Mouse (Mus musculus): Measurements from ENCODE around the gene Slc25a17. TPM values are rescaled to one million over a fixed set of nuclear protein-coding genes. Genes with fewer than 3 reads are reported as not detected.

Gene Slc25a17
- polyA plus RNA-seq, 1 experiment from 2014 or later = 40.9 TPM

DNA sequence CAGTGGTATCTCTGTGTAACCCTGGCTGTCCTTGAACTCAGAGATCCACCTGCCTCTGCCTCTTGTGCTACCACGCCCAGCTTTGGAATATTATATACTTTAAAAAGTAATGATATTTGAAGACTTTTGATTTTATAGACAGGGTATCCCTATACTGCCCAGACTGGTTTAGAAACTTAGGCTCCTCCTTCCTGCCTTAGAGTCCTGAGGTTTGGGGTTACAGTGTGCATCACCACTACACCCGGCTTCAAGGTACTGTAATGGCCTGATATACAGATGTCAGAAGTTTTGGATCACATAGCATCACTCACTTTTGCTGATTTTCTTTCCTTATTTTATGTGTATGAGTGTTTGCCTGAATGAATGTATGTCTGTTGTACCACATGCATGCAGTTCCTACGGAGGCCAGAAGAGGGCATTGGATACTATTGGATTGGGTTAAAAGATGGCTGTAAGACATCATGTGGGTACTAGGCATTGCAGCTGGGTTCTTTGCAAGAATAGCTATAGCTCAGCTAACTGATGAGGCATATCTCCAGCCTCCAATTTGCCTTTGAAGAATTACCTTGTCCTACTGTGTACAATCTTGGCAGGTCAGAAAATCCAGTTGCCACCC is 5.4 kb downstream of the Slc25a17 start:
- Histone ChIP-seq H3K27ac (replicated peaks) (no peak overlapping the region), H3K36me3 (replicated peaks) (no peaks in the 10 kb centered on the region), H3K9me3 (replicated peaks) (no peaks in the 10 kb centered on the region), H3K27me3 (no peaks in the 10 kb centered on the region), H3K4me1 (replicated peaks) (peaks cover 20% of the 10 kb centered on the region), H3K9ac (no peak overlapping the region), H3K4me3 (replicated peaks) (no peak overlapping the region), H3K4me2 (no peak overlapping the region)
- no peak for ATAC-seq (ENCODE audit: insufficient read depth)
- WGBS (ENCODE audit: insufficient replicate concordance) = 50% methylated on average over 3 of the region's 3 CpGs

DNA sequence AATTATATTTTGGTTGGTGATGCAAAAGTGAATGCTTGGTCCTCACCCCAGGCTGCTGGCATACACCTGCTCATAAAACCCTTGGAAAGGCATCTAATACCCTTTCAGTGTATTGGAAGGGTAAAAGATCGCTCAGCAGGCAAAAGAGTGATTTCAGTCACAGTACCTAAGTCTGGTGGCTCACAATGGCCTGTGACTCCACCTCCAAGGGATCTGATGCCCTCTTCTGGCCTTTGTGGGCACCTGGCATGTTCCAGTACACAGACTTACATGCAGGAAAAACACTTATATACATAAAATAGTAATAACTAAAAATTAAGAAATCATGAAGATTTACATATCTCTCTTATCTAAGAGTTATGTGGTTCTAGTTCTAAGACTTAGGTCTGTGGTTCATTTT is 8.0 kb downstream of the Slc25a17 start:
- Histone ChIP-seq H3K4me1 (replicated peaks) (peaks cover 9% of the 10 kb centered on the region; the same call in 1 of the 2 replicates), H3K27me3 (no peaks in the 10 kb centered on the region), H3K4me2 (no peak overlapping the region), H3K9me3 (replicated peaks) (no peaks in the 10 kb centered on the region), H3K36me3 (replicated peaks) (no peaks in the 10 kb centered on the region), H3K27ac (replicated peaks) (no peak overlapping the region), H3K4me3 (replicated peaks) (no peak overlapping the region), H3K9ac (no peak overlapping the region)
- 50% methylated on average over 1 of the region's 1 CpGs for WGBS (ENCODE audit: insufficient replicate concordance)
- ATAC-seq (ENCODE audit: insufficient read depth) = no peak

DNA sequence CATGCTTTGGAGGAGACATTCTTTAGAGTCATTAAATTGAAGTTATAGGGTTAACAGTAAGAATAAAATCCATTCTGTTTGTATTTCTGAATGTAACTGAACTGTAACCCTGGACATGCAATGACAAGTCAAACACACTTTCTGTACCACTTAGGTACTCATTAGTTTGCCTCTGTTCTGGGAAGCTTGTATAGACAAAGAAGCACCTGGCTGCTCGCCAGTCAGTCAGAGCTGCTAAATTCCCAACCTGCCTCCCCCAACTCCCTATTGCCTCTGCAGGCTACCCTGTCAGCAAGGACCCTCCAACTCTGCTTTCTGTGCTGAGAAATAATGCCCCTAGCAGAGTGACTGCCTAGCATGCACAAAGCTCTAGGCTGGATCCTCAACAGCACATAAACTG is 10.2 kb downstream of the Slc25a17 start:
- H3K9ac ChIP-seq = no peak overlapping the region
- H3K4me2 ChIP-seq = peak overlapping the region; percentile 20; the same call in 1 of the 2 replicates
- 59% methylated on average over 1 of the region's 1 CpGs for WGBS (ENCODE audit: insufficient replicate concordance)
- peaks cover 9% of the 10 kb centered on the region; the same call in 1 of the 2 replicates for H3K4me1 ChIP-seq (replicated peaks)
- no peak overlapping the region for H3K4me3 ChIP-seq (replicated peaks)
- no peaks in the 10 kb centered on the region for H3K36me3 ChIP-seq (replicated peaks)
- H3K27me3 ChIP-seq = no peaks in the 10 kb centered on the region
- ATAC-seq (ENCODE audit: insufficient read depth) = peak; percentile 28; the same call in 1 of the 2 replicates
- peak overlapping the region; percentile 72 for H3K27ac ChIP-seq (replicated peaks)
- H3K9me3 ChIP-seq (replicated peaks) = no peaks in the 10 kb centered on the region

DNA sequence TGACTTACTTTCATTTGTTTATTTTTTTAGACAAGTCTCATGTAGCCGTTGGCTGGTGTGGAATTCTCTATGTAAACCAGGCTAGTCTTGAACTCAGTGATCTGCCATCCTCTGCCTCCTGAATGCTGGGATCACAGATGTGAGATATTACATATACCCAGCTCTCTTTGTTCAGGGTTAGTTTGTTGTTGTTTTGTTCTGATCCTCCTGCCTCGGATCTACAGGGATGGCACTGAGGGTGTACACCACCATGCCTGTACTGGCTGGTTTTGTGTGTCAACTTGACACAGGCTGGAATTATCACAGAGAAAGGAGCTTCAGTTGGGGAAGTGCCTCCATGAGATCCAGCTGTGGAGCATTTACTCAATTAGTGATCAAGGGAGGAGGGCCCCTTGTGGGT is 12.2 kb downstream of the Slc25a17 start:
- peaks cover 8% of the 10 kb centered on the region; the same call in 1 of the 2 replicates for H3K36me3 ChIP-seq (replicated peaks)
- no peak for ATAC-seq (ENCODE audit: insufficient read depth)
- no peak overlapping the region for H3K4me3 ChIP-seq (replicated peaks)
- WGBS (ENCODE audit: insufficient replicate concordance) = 63% methylated on average over 2 of the region's 2 CpGs
- H3K27me3 ChIP-seq = no peaks in the 10 kb centered on the region
- no peak overlapping the region for H3K9ac ChIP-seq
- H3K4me1 ChIP-seq (replicated peaks) = peaks cover 13% of the 10 kb centered on the region; the same call in 1 of the 2 replicates
- no peak overlapping the region for H3K27ac ChIP-seq (replicated peaks)
- H3K9me3 ChIP-seq (replicated peaks) = no peaks in the 10 kb centered on the region
- no peak overlapping the region for H3K4me2 ChIP-seq

DNA sequence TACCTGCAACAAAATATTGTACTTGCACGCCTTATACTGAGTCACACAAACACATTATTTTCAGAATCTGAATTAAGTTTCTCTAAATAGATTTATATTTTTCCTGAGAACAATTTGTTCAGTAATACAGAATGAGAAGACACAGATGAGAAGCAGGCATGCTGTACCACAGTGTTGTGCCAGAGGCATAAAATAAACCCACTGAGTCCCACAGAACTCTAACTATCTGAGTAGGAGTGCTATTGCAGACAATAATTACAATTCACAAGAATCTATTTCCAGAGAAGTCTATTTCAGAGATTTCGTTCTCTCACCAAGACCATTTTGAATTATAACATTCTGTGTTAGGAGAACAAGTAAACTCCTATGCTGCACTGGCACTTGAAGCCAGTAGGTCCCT is 13.1 kb downstream of the Slc25a17 start:
- H3K36me3 ChIP-seq (replicated peaks) = peaks cover 17% of the 10 kb centered on the region; the same call in 1 of the 2 replicates
- H3K9ac ChIP-seq = no peak overlapping the region
- H3K4me3 ChIP-seq (replicated peaks) = no peak overlapping the region
- H3K27me3 ChIP-seq = no peaks in the 10 kb centered on the region
- WGBS (ENCODE audit: insufficient replicate concordance) = 66% methylated on average over 2 of the region's 2 CpGs
- H3K4me2 ChIP-seq = no peak overlapping the region
- ATAC-seq (ENCODE audit: insufficient read depth) = no peak
- H3K4me1 ChIP-seq (replicated peaks) = peaks cover 16% of the 10 kb centered on the region; the same call in 1 of the 2 replicates
- no peaks in the 10 kb centered on the region for H3K9me3 ChIP-seq (replicated peaks)
- H3K27ac ChIP-seq (replicated peaks) = no peak overlapping the region

DNA sequence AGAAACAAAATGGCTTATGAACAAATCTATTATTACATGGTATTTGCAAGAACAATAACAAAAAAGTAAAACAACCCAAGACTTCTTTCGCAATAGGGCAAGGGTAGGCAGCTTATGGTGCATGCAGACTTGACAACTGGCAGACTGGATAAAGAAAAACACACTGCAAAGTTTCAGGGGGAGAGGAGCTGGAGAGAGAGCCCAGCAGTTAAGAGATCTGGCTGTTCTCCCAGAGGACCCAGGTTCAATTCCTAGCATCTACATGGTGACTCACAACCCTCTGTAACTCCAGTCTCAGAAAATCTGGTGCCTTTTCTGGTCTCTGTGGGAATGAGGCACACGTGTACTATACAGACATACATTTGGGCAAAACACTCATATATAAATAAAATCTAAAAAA is 19.2 kb downstream of the Slc25a17 start:
- Histone ChIP-seq H3K4me3 (replicated peaks) (no peak overlapping the region), H3K36me3 (replicated peaks) (peaks cover 36% of the 10 kb centered on the region)

DNA sequence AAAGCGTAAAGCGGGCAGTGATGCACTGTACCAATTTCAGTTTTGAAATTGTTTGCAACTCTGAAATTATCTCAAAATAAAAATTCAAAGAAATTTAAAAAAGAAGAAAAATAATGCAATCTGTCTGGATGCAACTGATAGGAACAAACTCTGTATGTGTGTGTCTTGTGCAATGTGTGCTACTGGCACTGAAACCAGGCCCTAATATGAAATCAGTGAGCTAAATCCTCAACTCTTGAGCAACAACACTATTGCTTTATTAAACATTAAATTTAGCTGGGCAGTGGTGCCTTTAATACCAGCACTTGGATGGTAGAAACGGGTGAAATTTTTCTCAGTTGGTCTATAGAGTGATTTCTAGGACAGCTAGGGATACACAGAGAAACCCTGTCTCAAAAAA is 21.5 kb downstream of the Slc25a17 start:
- Histone ChIP-seq H3K4me1 (replicated peaks) (0 out of 2 replicates have a peak, but pooled peaks cover 7% of the 10 kb centered on the region), H3K27ac (replicated peaks) (no peak overlapping the region), H3K36me3 (replicated peaks) (peaks cover 54% of the 10 kb centered on the region), H3K9me3 (replicated peaks) (no peaks in the 10 kb centered on the region), H3K4me2 (no peak overlapping the region), H3K27me3 (no peaks in the 10 kb centered on the region), H3K9ac (no peak overlapping the region), H3K4me3 (replicated peaks) (no peak overlapping the region)
- no peak for ATAC-seq (ENCODE audit: insufficient read depth)
- WGBS (ENCODE audit: insufficient replicate concordance) = 81% methylated on average over 3 of the region's 3 CpGs

More for the DNA sequence above, 19.2 kb downstream of the Slc25a17 start:
- Histone ChIP-seq H3K4me1 (replicated peaks) (0 out of 2 replicates have a peak, but pooled peaks cover 7% of the 10 kb centered on the region), H3K4me2 (no peak overlapping the region), H3K9me3 (replicated peaks) (no peaks in the 10 kb centered on the region), H3K27ac (replicated peaks) (no peak overlapping the region), H3K9ac (no peak overlapping the region), H3K27me3 (no peaks in the 10 kb centered on the region)
- ATAC-seq (ENCODE audit: insufficient read depth) = no peak
- WGBS (ENCODE audit: insufficient replicate concordance) = 79% methylated on average over 2 of the region's 2 CpGs

DNA sequence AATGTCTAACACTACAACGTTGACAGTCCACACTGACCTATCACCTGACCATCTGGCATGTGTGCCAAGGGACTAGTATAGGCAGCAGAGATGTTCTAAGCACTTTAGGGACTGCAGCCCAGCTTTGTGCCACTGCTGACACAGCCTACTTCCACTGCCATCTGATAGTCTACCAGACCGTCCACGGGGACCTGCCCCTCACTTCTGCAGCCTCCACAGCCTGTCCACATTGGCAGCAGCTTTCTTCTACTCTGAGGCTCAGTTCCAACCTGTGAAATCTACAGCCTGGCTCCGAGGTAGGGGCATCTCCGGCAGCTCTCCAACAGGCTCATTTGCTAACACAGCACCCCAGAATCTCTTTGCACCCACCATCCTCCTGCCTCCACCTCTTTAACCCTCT is 24.1 kb downstream of the Slc25a17 start:
- 57% methylated on average over 5 of the region's 5 CpGs for WGBS (ENCODE audit: insufficient replicate concordance)
- Histone ChIP-seq H3K9ac (no peak overlapping the region), H3K27me3 (no peaks in the 10 kb centered on the region), H3K4me3 (replicated peaks) (no peak overlapping the region), H3K4me2 (no peak overlapping the region), H3K4me1 (replicated peaks) (no peaks in the 10 kb centered on the region), H3K36me3 (replicated peaks) (peaks cover 61% of the 10 kb centered on the region), H3K9me3 (replicated peaks) (no peaks in the 10 kb centered on the region), H3K27ac (replicated peaks) (no peak overlapping the region)
- no peak for ATAC-seq (ENCODE audit: insufficient read depth)

DNA sequence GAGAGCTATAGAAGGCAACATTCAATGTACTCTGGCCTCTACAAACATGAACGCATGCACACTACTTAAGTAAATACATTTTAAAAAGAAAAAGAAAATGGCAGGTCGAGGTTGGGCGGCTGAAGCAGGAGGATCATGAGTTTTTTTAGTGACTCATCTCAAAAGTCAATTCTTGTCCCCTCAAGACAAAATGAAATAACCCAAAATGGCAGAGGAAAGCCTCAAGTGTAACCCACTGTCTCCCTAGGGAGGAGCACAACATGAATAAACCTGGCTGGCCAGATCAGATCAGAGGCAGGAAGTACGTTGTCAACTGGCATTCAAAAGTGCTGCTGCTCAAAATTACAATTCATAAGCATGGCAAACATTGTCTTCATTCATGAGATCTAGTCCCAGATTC is 28.1 kb downstream of the Slc25a17 start:
- ATAC-seq (ENCODE audit: insufficient read depth) = no peak

DNA sequence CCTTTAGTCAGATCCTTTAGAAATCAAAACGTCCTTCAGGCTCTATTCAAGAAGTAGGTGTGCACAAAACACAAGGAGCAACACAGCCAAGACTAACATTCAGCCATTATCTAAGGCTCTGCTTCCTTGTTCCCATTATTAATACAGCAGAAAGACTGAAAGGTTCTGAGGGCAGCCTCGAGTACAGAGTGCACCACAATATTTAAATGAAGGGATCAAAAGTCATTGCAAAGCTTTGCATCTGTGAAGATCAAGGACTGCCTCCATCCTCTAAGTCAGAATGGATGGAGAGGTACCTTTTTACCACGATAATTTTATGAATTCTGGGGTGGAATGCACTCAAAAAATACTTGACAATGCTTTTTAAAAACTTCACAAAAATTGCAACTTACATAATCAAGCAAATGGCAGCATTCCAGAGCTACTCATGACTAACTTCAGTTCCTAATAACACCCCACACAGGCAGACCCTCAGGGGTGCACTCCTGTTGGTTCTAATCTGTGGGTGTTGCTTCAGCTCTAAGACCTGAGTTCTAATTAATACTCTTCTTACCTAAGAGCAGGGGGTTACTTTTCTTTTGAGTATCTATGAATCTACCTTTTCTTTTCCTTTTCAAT is 29.7 kb downstream of the Slc25a17 start:
- WGBS (ENCODE audit: insufficient replicate concordance) = 50% methylated on average over 3 of the region's 3 CpGs
- Histone ChIP-seq H3K36me3 (replicated peaks) (peaks cover 81% of the 10 kb centered on the region), H3K4me2 (no peak overlapping the region), H3K27me3 (no peaks in the 10 kb centered on the region), H3K4me3 (replicated peaks) (no peak overlapping the region), H3K9ac (no peak overlapping the region), H3K9me3 (replicated peaks) (no peaks in the 10 kb centered on the region), H3K4me1 (replicated peaks) (no peaks in the 10 kb centered on the region), H3K27ac (replicated peaks) (no peak overlapping the region)
- no peak for ATAC-seq (ENCODE audit: insufficient read depth)

More for the DNA sequence above, 28.1 kb downstream of the Slc25a17 start:
- no peaks in the 10 kb centered on the region for H3K27me3 ChIP-seq
- no peak overlapping the region for H3K4me2 ChIP-seq
- H3K4me1 ChIP-seq (replicated peaks) = no peaks in the 10 kb centered on the region
- no peak overlapping the region for H3K27ac ChIP-seq (replicated peaks)
- no peak overlapping the region for H3K4me3 ChIP-seq (replicated peaks)
- H3K36me3 ChIP-seq (replicated peaks) = peaks cover 78% of the 10 kb centered on the region
- 77% methylated on average over 4 of the region's 4 CpGs for WGBS (ENCODE audit: insufficient replicate concordance)
- no peak overlapping the region for H3K9ac ChIP-seq
- H3K9me3 ChIP-seq (replicated peaks) = no peaks in the 10 kb centered on the region

DNA sequence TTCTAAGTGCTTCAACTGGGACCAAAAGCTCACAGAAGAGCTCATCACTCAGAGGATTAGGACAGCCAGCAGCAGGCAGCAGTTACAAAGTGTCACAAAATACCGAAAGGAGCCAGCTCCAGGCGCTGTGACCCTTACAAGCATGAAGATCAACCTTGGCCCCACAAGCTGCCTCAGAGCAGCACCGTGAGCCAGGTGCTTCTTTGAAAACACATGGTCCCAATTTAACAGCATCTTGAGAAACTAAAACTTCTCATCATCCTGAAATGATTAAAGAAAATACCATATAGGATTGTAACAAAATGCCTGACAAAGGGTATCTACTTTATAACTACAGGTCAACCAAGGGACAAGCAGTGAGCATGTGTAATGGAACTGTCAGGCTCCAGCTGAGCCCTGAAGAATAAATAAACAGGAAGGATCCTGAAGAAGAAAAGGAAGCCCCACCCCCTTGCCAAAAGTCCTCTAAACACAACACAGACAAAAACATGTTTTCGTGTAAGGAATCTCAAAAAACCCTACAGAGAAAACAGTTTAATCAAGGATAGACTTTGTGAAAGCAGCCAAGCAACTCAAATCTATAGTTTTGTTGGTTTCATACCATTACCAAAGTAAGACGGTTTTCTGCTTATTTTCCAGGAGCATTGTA is 30.8 kb downstream of the Slc25a17 start:
- 73% methylated on average over 5 of the region's 5 CpGs for WGBS (ENCODE audit: insufficient replicate concordance)
- no peak overlapping the region for H3K27ac ChIP-seq (replicated peaks)
- H3K9ac ChIP-seq = no peak overlapping the region
- H3K36me3 ChIP-seq (replicated peaks) = peaks cover 78% of the 10 kb centered on the region
- no peaks in the 10 kb centered on the region for H3K9me3 ChIP-seq (replicated peaks)
- no peak overlapping the region for H3K4me3 ChIP-seq (replicated peaks)
- H3K4me1 ChIP-seq (replicated peaks) = no peaks in the 10 kb centered on the region
- no peak overlapping the region for H3K4me2 ChIP-seq
- H3K27me3 ChIP-seq = no peaks in the 10 kb centered on the region
- ATAC-seq (ENCODE audit: insufficient read depth) = no peak

All from liver, embryonic 15.5 days (tissue).